Mouse (Mus musculus) T-helper 1 cell (primary cell): Measurements from ENCODE around the gene Brd7.

ENCODE experiments used
- in situ Hi-C: fragments of 300-600 bp; cut with MboI, MseI; formaldehyde crosslinking; loops from one replicate; pipeline ENCODE4 v1.15.1; 2025; ENCODE audit warnings: high pct_unique_total_duplicates

The Brd7 gene

DNA sequence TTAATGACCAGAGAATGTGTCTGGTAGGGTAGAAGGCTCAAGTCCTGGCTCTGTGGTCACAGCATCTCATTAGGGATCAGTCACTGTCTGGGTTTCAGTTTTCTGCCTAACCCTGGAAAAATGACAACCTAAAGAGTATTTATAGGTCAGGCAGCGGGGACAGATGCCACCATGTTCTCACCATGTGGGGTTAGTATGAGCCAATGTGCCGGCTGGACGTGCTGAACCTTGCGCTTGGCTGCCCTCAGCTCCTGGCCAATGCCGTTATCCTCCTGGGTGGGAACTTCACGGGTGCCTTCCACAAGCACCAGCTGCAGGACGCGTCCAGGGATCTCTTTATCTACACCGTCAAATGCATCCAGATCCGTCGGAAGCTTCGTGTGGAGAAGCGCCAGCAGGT lies 51.7 kb downstream of the Brd7 start:
- in situ Hi-C loops, result no loop called here

DNA sequence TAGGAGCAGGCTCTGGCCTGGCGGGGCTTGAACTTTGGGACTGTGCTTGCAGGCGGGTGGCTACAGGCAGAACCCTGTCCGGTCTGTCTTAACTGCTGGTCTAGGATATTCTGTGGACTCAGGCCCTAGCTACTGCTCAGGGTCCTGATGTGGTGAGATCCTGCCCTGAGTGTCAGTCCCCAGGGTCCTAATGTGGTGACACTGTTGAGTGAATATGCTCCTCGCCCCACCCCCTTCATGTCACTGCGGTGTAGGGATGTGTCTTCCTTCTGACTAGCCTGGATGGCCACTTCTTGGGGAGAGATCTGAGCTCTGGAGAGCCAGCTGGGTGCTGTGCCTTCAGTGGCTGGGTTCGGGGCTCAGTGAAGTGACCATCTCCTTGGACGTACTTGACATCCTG lies 52.1 kb downstream of the Brd7 start:
- in situ Hi-C loops, result no loop called here

DNA sequence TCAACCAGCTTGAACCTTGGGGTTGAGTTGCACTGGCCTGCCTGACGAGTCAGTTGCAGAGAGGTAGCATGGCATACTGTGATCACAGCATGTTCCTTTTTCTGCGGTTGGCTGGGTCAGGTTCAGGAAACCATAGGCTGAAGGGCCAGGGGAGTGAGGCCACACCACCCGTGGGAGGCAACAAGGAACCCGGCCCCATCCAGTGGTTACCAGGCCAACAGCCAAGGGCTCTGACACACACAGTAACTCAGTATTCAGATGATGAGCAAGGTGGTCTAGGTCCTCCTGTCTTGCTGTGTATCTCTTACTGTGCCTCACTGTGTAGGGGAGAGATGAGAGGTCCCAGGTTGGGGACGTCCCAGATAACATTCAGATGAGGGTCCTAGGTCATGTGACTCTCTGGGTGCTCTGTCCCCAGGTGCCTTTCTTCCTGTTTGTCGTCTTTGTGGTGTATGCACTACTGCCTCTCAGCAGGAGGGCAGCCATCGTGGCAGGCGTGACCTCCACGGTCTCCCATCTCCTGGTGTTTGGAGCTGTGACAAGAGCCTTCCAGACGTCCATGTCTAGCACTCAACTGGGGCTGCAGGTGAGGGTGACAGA lies 52.6 kb downstream of the Brd7 start:
- in situ Hi-C loops, result no loop called here

DNA sequence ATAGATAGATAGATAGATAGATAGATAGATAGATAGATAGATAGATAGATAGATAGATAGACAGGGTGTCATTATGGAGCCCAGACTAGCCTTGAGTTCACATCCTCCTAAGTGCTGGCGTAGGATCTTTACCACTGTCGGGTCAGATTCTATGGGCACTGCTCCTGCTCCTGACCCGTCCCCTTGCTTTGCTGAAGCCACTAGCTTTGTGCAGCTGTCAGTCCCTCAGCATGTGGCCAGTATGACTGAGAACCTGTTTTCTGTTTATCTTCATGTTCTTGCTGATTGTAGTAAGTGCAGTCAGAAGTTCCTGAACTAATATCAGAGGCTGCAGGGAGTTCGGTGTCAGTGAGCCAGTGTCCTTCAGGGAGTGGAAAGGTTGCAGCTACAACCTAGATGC lies 54.3 kb downstream of the Brd7 start:
- in situ Hi-C loops, result no loop called here

DNA sequence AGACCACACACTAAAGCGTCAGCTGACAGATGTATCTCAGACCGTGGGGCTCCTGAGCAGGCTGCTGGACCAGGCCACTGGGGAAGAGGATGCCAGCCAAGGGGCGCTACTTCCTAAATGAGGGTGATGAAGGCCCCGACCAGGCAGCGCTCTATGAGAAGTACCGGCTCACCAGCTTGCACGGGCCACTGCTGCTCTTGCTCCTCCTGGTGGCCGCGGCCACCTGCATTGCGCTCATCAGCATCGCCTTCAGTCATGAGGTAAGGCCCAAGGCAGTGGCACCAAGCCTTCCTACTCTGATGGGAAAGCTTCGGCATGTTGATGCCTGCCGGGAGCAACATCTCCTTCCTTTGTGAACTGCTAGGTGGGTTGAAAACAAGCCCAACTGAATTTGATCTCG lies 55.5 kb downstream of the Brd7 start:
- in situ Hi-C loops, result no loop called here

DNA sequence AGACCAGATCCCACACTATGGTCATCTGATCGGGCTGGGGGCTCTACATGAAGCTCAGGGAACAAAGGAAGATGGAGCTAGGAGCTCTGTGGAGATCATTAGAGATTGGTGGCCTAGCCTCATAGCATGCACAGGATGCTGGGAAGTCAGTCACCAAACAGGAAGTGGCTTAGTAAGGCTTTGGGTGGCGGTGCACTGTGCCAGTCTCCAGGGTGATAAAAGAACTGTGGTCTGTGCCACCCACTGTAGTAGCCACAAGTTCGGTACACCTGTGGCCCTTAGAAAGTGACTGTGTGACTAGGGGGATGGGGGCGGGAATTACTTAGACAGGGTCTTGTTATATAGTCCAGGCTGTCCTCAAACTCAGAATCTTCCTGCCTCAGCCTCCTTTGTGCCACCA lies 56.2 kb downstream of the Brd7 start:
- in situ Hi-C loops, result no loop called here

DNA sequence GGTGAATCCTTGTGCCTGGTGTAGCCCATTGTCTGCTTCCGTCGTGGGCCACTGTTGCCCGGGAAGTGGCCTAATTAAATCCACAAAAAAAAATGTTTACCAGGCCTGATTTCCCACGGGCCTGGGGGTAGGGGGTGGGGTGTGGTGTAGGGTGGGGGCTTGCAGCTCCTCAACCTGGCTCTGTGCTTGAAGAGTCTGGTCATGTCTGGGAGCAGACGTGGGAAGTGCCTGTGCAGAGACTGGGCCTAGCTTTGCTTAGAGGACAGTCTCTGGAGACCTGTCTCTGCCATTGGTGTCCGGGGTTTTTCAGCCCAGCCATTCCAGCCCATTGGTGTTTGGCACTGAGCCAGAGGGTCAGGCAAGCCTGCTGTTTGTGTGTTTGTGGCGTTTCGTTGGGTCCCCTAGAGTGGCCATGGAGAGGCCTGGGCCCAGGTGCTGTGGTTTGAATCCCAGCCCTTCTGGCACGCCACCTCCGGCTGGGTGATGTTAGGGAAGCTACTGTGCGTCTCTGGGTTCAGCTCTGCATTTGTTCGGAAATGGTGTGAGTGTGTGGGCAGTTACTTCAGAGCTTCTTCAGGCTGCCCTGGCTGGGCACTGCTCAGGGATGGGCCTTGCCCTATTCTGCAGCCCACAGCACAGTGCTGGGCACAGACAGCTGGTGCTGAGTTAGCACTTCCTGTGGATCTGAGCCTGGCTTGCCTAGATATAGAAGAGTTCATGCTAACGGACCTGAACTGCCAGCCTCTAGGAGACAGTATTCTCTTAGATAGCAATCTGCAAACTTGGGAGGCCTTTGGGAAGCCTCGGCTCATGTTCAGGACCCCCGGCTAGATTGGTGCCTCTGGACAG lies 60.2 kb downstream of the Brd7 start:
- in situ Hi-C loops, result no loop called here

DNA sequence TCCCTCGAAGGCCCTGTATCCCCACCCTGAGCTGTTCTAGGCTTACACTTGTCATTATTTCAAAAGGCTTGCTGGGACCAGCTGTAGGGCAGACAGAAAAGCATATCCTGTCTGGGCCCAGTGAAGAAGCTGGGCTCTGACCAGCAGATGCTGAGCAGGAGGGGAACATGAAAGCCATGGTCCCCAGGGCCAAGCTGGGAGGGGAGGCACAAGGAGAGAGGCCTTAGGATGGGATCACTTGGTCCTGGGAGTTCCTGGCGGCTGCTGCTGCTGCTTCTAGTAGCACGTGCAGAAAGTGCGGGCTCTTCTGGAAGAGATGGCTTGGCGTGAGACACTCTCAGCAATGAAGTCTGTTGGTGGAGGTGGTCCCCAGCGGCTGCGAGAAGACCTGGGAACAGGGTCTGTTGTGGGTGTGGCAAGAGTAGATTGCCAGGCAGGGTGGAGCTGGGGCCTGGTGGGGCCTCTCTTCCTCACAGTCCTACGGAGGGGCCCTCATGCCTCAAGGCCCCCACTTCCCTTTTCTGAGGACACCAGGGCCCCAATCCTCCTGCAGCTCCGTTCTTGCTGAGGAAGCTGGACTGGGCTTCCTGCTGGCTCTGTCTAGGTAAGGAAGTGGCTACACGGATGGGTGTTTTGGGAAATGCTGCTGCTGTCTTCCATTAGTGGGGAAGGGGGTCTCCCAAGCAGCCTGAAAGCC lies 61.9 kb downstream of the Brd7 start:
- in situ Hi-C loops, result no loop called here

DNA sequence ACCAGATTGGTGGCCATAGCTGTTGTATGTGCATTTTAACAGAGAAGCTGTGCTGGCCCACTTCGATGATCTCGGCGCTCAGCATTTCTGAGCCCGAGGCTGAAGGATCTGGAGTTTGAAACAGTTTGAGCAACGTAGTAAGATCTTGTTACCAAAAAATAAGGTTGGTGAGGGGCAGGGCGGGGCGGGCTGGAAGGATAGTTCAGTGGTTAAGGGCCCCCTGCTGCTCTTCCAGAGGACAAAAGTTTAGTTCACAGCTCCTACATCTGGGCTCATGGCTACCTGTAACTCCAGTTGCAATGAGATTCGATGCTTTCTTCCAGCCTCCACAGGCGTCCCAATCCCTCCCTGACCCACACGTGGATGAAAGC lies 63.3 kb downstream of the Brd7 start:
- in situ Hi-C loops, result no loop called here

DNA sequence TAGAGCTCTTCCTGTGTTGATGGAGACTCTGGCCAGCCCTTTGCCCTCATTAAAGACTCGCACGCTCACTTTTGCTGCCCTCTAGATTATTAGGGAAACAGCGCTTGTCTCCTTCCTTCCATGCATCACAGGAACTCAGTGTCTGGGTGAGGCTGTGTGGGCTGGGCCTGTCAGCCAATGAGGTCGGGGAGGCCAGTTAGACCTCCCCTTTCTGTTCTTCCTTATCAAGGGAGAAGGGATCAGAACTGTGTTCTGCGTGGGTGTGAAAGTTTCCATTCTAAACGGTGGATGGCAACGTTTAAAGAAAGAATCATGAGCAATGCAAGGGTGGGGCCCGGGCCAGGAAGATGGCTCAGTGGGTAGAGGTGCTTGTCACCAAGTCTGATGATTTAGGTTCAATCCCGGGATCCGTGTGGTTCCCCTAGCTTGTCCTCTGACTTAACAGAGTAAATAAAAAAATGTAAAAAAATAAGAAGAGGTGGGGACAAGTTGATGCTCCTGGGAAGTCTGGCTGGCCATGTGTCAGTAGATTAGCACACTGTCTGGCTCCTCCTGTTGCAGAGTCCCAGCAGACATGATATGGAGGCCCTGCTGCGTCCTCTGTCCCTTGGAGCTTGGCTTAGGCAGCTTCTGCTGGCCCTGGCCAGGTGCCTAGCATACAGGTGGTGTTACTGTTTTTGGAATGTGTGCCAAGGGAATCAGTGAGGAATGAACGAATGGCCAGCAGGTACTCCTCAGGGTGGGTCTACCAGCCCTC lies 63.8 kb downstream of the Brd7 start:
- in situ Hi-C loops, result no loop called here

DNA sequence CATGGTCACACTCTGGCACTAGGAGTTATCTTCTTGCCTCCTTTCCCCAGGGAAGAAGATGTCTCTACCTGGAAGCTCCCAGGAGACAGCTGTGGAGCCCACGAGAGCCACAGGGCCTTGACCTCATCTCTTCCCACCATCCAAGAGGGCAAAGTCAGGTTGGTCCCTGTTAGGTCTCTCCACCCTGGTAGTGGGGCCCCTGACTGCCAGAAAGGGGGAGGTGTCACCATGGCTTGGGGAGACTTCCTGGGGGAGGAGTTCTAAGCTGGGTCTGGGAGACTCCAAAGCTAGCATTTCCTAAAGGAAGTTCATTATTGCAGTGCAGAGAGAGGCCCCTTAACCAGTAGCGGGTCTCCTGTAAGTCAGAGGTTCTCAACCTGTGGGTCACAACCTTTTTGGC lies 67.0 kb downstream of the Brd7 start:
- in situ Hi-C loops, result no loop called here

DNA sequence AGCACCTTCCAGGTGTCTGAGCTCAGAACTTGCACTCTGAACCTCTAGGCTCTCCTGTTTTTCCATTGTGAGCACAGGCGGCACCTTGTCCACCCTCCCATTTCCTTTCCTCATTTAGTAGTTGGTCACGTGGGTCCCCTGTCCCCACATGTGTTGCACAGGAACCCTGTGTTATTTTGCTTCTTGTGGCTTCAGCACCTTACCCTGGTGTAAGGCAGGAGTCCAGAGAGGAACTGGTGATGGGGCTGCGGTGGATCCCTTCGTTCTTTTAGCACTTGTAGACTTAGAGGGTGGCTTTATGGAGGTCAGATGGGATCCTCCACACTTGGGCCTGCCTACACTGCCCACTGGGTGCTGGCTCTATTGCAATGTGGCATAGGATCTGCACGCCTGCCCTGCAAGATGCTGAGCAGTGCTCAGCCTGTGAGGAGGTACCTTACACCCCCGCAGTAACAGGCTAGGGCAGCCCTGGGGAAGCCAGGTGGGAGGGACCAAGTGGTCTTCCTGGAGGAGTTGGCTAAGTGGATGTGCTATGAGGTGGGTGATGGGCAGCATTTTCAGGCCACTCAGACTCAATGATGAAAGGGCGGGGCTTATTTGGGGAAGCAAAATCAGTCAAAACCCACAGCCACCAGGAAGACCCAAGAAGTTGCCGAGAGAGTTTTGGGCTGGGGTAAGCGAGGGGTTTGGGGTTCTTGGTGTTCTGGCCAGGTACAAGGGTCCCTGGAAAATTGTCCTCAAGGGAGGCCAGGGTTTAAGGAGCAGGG lies 68.2 kb downstream of the Brd7 start:
- in situ Hi-C loops, result no loop called here

DNA sequence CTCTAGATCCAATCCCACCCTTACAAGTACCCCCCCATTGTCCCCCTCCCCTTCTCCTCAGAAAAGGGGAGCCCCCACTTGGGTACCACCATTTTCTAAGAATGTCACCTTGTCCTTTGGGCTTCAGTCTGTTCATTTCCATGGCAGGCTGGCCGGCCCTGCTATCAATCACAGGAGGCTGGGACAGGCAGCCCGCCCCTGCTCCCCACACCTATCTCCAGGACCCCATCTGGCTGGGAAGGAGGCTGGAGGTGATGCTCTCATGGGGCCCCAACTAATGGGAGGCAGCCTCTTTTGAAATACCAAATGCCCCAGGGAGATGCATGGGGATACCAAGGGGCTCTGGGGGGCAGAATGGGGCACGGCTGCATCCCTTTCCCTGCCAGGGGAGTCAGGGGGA lies 69.1 kb downstream of the Brd7 start:
- in situ Hi-C loops, result no loop called here

DNA sequence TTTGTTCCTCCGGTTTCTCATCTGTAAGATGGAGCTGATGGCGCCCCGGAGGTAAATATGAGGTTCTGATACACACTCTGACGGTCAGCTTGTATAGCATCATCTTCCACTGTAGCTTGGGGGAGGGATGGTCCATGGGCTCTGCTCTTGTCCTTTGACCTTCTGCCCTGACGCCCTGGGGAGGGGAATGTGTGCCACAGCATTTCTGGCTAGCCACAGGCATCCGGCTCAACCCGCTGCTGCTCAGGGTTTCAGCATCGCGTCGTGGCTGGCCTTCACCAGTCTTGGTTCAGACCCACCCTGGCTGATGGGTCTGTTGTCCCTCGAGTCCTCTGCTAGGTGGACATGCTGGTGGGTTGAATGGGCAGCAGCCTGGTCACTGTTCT lies 70.7 kb downstream of the Brd7 start:
- in situ Hi-C loops, result no loop called here

DNA sequence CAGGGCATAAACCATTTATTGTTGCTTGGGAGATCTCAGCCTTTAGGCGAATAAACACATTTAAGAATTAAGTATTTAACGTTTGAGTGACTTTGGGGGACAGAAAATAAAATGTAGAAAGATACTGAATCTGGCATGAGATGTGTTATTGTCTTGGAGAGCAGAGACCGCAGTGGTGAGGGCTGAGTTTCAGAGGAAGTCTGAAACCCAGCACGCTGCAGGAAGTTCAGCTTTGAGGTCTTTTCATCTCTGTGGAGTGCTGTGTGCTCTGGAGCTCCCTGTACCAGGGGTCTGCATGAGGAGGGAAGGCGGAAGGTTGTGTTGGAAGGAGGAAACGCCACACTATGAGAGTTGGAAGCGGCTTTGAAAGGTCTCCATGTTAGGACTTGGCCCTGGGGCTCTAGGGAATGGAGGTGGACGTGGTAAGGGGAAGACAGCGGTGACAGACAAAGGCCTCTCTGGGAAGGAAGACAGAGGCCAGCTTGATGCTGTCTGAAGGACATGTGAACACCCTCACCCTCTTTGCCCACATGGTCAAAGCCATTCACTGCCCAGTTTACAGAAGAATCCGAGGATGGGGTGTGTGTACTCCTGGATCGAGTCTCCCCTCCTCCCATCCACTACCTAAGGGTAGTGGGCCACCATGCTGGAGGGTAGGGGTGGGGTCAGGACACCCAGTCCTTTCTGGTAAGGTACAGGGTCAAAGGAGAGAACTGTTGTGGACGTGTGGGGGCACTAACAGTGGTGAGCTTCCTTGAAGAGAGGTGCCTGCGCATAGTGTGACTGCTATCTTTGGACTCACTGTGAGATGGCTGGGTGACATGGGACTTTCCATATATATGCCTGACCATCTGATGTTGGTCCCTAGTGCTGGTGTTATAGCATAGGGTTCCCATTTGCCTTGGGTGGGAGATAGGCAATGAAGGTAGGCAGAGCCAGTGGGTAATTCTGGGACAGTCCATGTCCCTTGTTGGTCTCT lies 71.4 kb downstream of the Brd7 start:
- in situ Hi-C loops, result no loop called here

DNA sequence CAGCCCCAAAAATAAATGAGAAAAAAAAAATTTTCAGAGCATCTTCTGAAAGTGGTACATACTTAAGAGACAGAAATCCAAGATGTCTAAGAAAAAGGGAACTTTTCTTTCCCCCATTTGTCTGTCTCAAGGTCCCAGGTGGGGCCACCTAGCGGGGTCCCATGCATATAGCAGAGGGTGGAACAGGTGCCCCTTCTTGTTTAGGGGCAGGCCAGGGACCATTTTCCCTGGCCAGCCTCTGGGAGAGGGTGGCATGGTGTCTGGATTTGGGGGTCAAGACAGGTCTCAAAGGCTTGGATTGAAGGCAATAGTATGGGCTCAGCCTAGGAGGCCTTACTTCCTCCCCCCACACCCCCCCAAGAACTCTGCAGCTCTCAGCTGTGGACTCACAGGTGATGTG lies 72.1 kb downstream of the Brd7 start:
- in situ Hi-C loops, result no loop called here

DNA sequence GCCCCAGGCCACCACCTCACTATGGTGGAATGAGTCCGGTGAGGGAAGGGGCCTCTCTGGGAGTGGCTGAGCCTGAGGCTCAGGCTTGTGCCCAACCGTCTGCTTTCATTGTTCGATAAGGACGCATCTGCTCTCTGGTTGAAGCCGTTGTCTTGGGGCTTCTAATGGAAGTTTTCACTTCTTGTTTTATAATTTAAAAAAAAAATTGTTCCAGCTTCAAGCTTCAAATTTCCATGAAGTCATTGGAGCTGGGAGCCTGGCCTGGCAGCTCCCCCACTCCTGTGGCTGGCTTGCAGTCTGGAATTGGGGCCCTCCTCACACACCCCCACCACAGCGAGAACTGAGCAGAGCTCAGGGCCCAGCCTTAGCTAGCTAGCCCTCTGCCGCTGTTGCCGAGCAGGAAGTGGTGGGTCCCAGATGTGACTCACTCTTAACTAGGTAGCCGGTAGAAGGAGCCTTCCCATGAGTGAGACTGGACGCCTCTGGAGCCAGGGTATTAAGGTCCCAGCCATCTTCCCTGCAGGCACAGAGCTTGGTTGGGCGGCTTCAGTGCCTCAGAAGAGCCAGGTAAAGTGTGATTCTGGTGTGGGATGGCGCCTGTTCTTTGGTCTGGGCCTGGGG lies 73.3 kb downstream of the Brd7 start:
- in situ Hi-C loops, result no loop called here

DNA sequence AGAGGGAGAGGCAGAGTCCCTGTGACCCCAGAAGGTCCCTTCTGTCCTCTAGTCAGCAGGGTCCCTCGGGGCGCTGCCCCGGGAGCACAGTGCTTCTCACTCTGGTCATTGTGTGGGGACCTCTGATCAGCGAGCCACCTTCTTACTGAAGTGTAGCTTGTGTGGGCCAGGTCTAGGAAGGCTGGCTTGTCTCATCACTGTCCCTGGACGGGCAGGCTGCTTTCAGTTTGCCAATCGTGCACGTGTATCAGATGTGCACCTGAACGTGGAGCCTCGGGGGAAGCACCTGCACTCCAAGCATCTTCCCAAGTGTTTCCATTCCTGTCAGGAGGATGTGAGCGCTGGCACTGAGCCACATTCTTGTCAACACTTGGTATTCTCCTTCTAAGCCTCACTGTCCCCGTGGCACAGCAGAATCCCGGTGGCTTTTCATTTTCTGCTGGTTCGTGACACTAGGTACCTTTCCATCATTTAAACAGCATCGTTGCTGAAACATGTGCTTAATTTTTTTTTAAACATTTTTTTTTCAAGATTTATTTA lies 75.5 kb downstream of the Brd7 start:
- in situ Hi-C loops, result no loop called here

DNA sequence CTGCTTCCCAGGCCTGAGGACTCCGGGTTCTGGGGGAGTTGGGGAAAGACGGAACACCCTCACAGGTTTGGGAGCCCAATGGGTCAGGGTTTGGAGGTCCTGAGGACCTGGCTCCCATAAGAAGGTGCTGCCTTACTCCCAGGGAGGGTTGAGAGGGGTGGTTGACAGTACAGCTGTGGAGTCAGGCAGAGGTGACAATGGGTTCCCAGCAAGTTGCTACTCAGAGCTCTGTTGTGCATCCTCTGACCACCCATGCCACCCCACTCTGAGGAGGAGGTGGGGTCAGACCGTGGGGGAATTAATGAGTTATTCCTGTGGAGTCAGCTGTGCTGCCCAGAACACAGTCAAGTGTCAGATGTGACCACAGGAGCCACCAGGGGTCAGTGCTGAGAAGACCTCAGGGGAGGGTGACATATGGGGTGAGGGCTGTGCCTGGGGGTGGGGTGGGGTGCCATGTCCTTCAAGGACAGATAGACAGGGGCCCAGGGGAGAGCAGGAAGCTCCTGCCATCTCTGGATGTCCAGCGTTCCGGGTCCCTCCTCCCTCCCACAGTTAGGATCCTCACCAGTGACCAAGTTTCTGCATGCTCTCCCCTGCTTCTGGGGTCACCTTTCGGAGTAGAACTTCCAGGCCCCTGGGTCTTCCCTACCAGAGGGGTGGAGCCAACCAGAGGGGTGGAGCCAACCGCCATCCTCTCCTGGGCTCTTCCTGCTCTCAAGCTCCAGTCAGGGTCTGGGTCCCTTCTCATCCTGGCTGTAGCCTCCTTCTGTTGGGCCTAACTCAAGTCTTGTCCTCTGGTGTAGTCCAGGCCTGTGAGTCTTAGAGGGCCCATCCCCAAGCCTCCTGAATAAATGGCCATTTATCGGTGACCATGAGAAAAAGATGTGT lies 76.3 kb downstream of the Brd7 start:
- in situ Hi-C loops, result no loop called here
